Mouse (Mus musculus) olfactory bulb, adult 2 months (tissue): Measurements from ENCODE around the gene Pcbd1. TPM values are rescaled to one million over a fixed set of nuclear protein-coding genes. Genes with fewer than 3 reads are reported as not detected.

Experiments used
- H3K27ac ChIP-seq: fragments of 200-500 bp; 2 replicates; pipeline ENCODE4 v1.5.1; 2012; ENCODE audit warnings: low read depth, low read length; ENCODE audit not compliant: insufficient read depth
- H3K4me1 ChIP-seq: fragments of 200-500 bp; 2 replicates; pipeline ENCODE4 v1.6.1; 2012; ENCODE audit warnings: low read length; ENCODE audit not compliant: control insufficient read depth, insufficient read depth
- H3K4me3 ChIP-seq: fragments of 200-500 bp; 2 replicates; pipeline ENCODE4 v1.5.1; 2012; ENCODE audit warnings: mild to moderate bottlenecking, low read depth, low read length, moderate library complexity; ENCODE audit not compliant: insufficient read depth
- CTCF ChIP-seq: fragments of 200-500 bp; IDR thresholded peaks from 2 replicates; pipeline ENCODE4 v1.5.1; 2012; ENCODE audit warnings: low read depth, mild to moderate bottlenecking, low read length, moderate library complexity; ENCODE audit not compliant: insufficient read depth
- POLR2A ChIP-seq: fragments of 200-500 bp; IDR thresholded peaks from 2 replicates; pipeline ENCODE4 v1.6.1; 2012; ENCODE audit warnings: mild to moderate bottlenecking, low read depth, low read length, moderate library complexity; ENCODE audit not compliant: insufficient read depth
- WGBS: fragments of 180-500 bp; shearing (Covaris S2); methylation state at CpG from one replicate; pipeline ENCODE4 v1.1.7; 2018; 5-methylcytosine and 5-hydroxymethylcytosine counted together
- polyA plus RNA-seq: library from polyadenylated mRNA; stranded (reverse); fragments of >200 nt; gene quantifications from 2 replicates; pipeline ENCODE4 v1.2.4, GENCODE M21; 2012; ENCODE audit warnings: low replicate concordance; ENCODE audit not compliant: missing spikeins, insufficient read depth, insufficient read length

The Pcbd1 gene
- polyA plus RNA-seq, 1 experiment: not detected

GRCm38 (mm10) chr10:61064635-61065034 is 24.5 kb upstream of the Pcbd1 start:
- WGBS: 54% methylated on average over 8 of the region's 8 CpGs
- Histone ChIP-seq H3K4me1 (peaks cover 20% of the 10 kb centered on the region), H3K4me3 (no peak overlapping the region), H3K27ac (no peak overlapping the region)
- TF ChIP-seq CTCF (no peak), POLR2A (no peak)

DNA sequence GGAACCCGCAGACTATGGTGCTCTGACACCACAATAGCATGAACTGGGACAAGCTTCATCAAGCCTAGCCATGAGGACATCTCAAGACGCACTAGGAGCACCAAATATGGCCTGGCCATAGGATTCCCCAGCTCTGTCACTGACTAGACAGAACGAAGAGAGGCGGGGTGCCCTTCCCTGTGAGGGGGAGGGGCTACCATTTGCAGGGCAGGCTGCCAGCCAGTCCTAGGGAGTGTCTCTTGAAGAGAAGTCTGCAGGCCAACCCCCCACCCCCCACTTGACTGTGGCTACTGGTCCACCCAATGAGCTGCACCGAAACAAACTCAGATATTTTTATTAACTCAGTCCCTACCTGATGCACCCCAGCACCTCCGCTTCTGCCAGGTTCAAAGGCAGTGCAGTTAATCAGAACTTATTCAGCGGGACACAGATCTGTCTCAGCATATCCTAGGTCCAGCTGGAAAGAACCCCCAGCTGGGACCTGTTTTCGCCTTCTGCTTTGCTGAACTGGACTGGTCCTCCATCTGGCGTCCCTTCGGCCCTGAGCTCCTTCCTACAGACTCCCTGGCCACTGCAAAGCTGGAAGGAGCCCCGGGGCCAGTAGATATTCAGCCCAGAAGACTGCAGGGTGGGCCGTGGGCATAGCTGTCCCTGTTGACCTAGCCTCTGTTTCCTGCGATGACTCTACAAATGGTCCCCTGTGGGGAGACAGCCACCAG is 23.7 kb upstream of the Pcbd1 start:
- Histone ChIP-seq H3K27ac (no peak overlapping the region), H3K4me3 (no peak overlapping the region), H3K4me1 (peaks cover 17% of the 10 kb centered on the region)
- TF ChIP-seq POLR2A: no peak
- TF ChIP-seq CTCF: no peak
- WGBS: 79% methylated on average over 13 of the region's 13 CpGs

DNA sequence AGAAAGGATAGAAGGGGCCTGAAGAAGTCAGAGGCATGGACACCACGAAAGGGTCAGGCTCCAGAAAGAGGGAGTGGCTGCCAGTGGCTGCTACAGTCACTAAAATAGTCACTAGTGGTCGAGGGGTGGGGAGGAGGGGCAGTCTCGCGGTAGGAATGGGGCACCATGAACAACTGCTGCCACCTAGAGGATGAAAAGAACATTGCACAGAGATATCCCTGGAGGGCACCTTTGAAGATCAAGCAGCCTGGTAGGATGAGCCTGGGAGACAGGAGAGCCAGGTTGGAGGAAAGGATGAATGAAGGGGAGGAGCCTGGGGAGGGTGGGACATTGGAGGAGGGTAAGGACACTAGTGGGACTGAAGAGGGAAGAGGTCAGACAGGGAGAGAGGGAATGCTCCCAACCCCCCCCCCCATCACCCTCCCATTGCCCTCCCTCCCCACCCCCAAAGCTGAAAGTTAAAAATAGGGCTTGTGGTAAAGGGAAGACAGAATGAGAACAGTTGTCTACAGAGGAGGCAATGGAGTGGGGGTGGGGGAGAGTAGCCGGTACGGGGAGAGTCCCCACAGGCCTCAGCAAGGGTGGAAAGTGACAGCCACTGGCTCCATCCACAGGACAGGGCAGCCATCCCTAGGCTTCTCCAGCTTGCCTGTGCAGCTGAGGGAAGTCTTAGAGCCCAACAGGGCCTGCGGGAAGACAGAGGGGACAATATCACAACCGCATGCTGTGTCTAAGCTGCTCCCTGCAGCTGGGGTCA is 20.5 kb upstream of the Pcbd1 start:
- peaks cover 21% of the 10 kb centered on the region for H3K4me1 ChIP-seq
- no peak overlapping the region for H3K27ac ChIP-seq
- no peak overlapping the region for H3K4me3 ChIP-seq
- WGBS: 14% methylated on average over 8 of the region's 8 CpGs
- TF ChIP-seq CTCF (peak; percentile 69), POLR2A (no peak)

- H3K27ac ChIP-seq: no peak overlapping the region
- 28% methylated on average over 13 of the region's 13 CpGs for WGBS
- H3K4me3 ChIP-seq: no peak overlapping the region
- TF ChIP-seq POLR2A (no peak), CTCF (no peak)
- peaks cover 21% of the 10 kb centered on the region for H3K4me1 ChIP-seq
These were observed 19.9 kb upstream of the Pcbd1 start for GRCm38 (mm10) chr10:61069248-61069647.

DNA sequence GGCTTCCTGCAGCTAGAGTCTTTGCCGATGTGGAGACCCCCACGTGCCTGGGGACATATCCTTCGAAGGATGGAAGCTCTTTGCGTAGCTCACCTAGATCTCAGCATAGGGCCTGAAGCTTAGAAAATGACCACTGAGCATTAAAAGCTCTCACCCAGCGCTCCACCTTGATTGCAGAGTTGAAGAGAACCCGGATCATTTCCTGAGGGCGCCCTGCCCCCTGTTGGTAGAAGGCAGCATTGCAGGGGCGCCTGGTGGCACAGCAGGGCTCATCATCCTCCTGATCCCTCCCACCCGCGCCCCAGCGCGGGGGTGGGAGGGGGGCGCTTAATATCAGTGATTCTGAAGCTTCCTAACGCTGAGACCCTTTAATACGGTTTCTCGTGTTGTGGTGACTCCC is 16.8 kb upstream of the Pcbd1 start:
- TF ChIP-seq POLR2A (no peak), CTCF (peak; percentile 94)
- H3K27ac ChIP-seq: no peak overlapping the region
- WGBS: 15% methylated on average over 16 of the region's 16 CpGs
- no peak overlapping the region for H3K4me3 ChIP-seq
- peaks cover 21% of the 10 kb centered on the region for H3K4me1 ChIP-seq

GRCm38 (mm10) chr10:61074643-61075042 is 14.5 kb upstream of the Pcbd1 start:
- WGBS: 22% methylated on average over 1 of the region's 1 CpGs
- TF ChIP-seq POLR2A: no peak
- no peak for TF ChIP-seq CTCF
- Histone ChIP-seq H3K27ac (no peak overlapping the region), H3K4me1 (peaks cover 5% of the 10 kb centered on the region; the same call in 1 of the 2 replicates), H3K4me3 (no peak overlapping the region)

DNA sequence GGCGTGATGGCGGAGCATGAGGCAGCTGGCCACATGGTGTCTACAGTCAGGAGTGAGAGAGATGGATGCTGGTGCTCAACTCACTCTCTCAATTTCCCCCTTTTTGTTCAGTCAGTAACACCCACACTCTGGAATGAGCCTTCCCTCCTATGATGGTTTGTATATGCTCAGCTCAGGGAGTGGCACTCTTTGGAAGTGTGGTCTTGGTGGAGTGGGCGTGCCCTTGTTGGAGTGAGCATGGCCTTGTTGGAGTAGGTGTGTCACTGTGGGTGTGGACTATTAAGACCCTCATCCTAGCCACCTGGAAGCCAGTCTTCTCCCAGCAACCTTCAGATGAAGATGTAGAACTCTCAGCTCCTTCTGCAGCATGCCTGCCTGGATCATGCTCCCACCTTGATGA is 13.5 kb upstream of the Pcbd1 start:
- no peak for TF ChIP-seq CTCF
- no peak for TF ChIP-seq POLR2A
- Histone ChIP-seq H3K4me3 (no peak overlapping the region), H3K27ac (no peak overlapping the region), H3K4me1 (peaks cover 10% of the 10 kb centered on the region)
- 94% methylated on average over 3 of the region's 3 CpGs for WGBS

- WGBS: 52% methylated on average over 14 of the region's 14 CpGs
- Histone ChIP-seq H3K27ac (no peak overlapping the region), H3K4me3 (no peak overlapping the region), H3K4me1 (peaks cover 8% of the 10 kb centered on the region)
- TF ChIP-seq POLR2A: no peak
- no peak for TF ChIP-seq CTCF
These were observed 8.8 kb upstream of the Pcbd1 start for GRCm38 (mm10) chr10:61080227-61080930.

GRCm38 (mm10) chr10:61080931-61081255 is 8.2 kb upstream of the Pcbd1 start:
- 50% methylated on average over 11 of the region's 11 CpGs for WGBS

More at GRCm38 (mm10) chr10:61080931-61081255, 8.2 kb upstream of the Pcbd1 start:
- Histone ChIP-seq H3K4me3 (no peak overlapping the region), H3K4me1 (peaks cover 8% of the 10 kb centered on the region), H3K27ac (no peak overlapping the region)
- TF ChIP-seq CTCF (no peak), POLR2A (no peak)
